Comparison of ENCODE assay signal across 21 mouse cellular contexts in genomic region chr12:113026557-113026956, GRCm38 (mm10). TPM values are rescaled to one million over a fixed set of nuclear protein-coding genes. Genes with fewer than 3 reads are reported as not detected.
DNase-seq lines count a peak whose midpoint lies in the region; ATAC-seq and TF ChIP-seq lines count a peak whose summit lies in the region.
"Had no signal": no experiment of that assay in that cellular context is flagged by ENCODE, and none has a peak within 500 bp of the region (broad histone marks: within the 10 kb centered on the region; RNA-seq: fewer than 3 reads in every experiment).

No protein-coding gene starts in this region.

- no peaks in the 10 kb centered on the region for H3K9me3 ChIP-seq in liver, postnatal 0 days (ENCODE audit: low read length)
- no peaks in the 10 kb centered on the region for H3K9me3 ChIP-seq in liver, embryonic 11.5 days (ENCODE audit: control insufficient read depth, low read length)
- H3K9me3 ChIP-seq: embryonic facial prominence, embryonic 10.5 days; hindbrain, embryonic 10.5 days; kidney, embryonic 15.5 days had no signal

- WGBS in liver, postnatal 0 days (ENCODE audit: insufficient replicate concordance) = 97% methylated on average over 1 of the region's 1 CpGs
- WGBS in liver, embryonic 11.5 days = 97% methylated on average over 1 of the region's 1 CpGs

- no peak overlapping the region for H3K9ac ChIP-seq in liver, postnatal 0 days (replicated peaks)
- H3K9ac ChIP-seq in liver, embryonic 11.5 days (ENCODE audit: low read depth, low read length) = no peak overlapping the region
- H3K9ac ChIP-seq: kidney, embryonic 15.5 days had no signal

- TF ChIP-seq CTCF in liver, postnatal 0 days (IDR thresholded peaks at IDR 0.05; ENCODE audit: low read depth) = peak; percentile 38; the same call in 1 of the 2 replicates
- no peak for TF ChIP-seq CTCF in gastrocnemius, adult 2 months (IDR thresholded peaks at IDR 0.05)

- no peak for ATAC-seq in liver, postnatal 0 days
- ATAC-seq in liver, embryonic 11.5 days (replicated peaks; ENCODE audit: low FRiP score) = no peak
- peak; percentile 31 for ATAC-seq in common myeloid progenitor, adult 5-6 weeks (replicated peaks; ENCODE audit: low read depth, poor library complexity, severe bottlenecking)
- ATAC-seq: forebrain, embryonic 14.5 days had no signal

- peaks cover 19% of the 10 kb centered on the region for H3K4me1 ChIP-seq in liver, postnatal 0 days (ENCODE audit: insufficient read depth)
- peaks cover 16% of the 10 kb centered on the region for H3K4me1 ChIP-seq in liver, embryonic 11.5 days (replicated peaks; ENCODE audit: control insufficient read depth, insufficient read depth, low read length)

- intact Hi-C loops in gastrocnemius, adult 2 months (cut with DNase I) = no loop called here

- no peak overlapping the region for H3K4me2 ChIP-seq in liver, postnatal 0 days (ENCODE audit: low read depth, low read length)
- no peak overlapping the region for H3K4me2 ChIP-seq in liver, embryonic 11.5 days
- H3K4me2 ChIP-seq: kidney, embryonic 15.5 days had no signal

- DNase-seq in liver, postnatal 0 days = no peak
- DNase-seq in liver, embryonic 11.5 days (ENCODE audit: low spot score) = no peak
- DNase-seq in ES-CJ7 (ENCODE audit: low read depth, low spot score) = peak; percentile 21
- DNase-seq in naive thymus-derived CD4-positive, alpha-beta T cell, adult 2 months (ENCODE audit: low read depth) = peak; percentile 41
- DNase-seq in gastrocnemius, adult 2 months = no peak
- DNase-seq in thymus, postnatal 25 days = no peak
- no peak for DNase-seq in kidney, postnatal 25 days
- DNase-seq: adrenal gland, adult 8-10 months; cerebellum, adult 11 months; heart, adult 18-20 months; lung, postnatal 36 days; midbrain, embryonic 14.5 days; right cerebral cortex, postnatal 4 days had no signal

- peaks cover 15% of the 10 kb centered on the region for H3K36me3 ChIP-seq in liver, postnatal 0 days (replicated peaks; ENCODE audit: insufficient read depth, low read length)
- 0 out of 2 replicates have a peak, but pooled peaks cover 4% of the 10 kb centered on the region for H3K36me3 ChIP-seq in liver, embryonic 11.5 days (ENCODE audit: control insufficient read depth, insufficient read depth, low read length)

- no peak for TF ChIP-seq EP300 in liver, postnatal 0 days (IDR thresholded peaks at IDR 0.05; ENCODE audit: low read depth)

- H3K4me3 ChIP-seq in liver, postnatal 0 days (ENCODE audit: low read depth, low read length) = no peak overlapping the region
- no peak overlapping the region for H3K4me3 ChIP-seq in liver, embryonic 11.5 days (ENCODE audit: low read depth, low read length)
- no peak overlapping the region for H3K4me3 ChIP-seq in gastrocnemius, adult 2 months
- H3K4me3 ChIP-seq: embryonic facial prominence, embryonic 10.5 days; hindbrain, embryonic 10.5 days; kidney, embryonic 15.5 days had no signal

- H3K27me3 ChIP-seq in liver, postnatal 0 days (ENCODE audit: insufficient read depth, low read length) = no peaks in the 10 kb centered on the region
- no peaks in the 10 kb centered on the region for H3K27me3 ChIP-seq in liver, embryonic 11.5 days (replicated peaks; ENCODE audit: control insufficient read depth, insufficient read depth, low read length)
- H3K27me3 ChIP-seq: kidney, embryonic 15.5 days had no signal

- no peak overlapping the region for H3K27ac ChIP-seq in liver, postnatal 0 days (ENCODE audit: low read depth)
- H3K27ac ChIP-seq in liver, embryonic 11.5 days (ENCODE audit: low read depth, low read length) = no peak overlapping the region
- H3K27ac ChIP-seq in gastrocnemius, adult 2 months = no peak overlapping the region
- H3K27ac ChIP-seq: embryonic facial prominence, embryonic 10.5 days; kidney, embryonic 15.5 days had no signal

RNA-seq across cellular contexts. Expression of gene Pacs2, which starts 12.2 kb away (rescaled TPM):
- polyA plus RNA-seq in liver, postnatal 0 days (2015; fragmentation: Nextera tagmentation; extraction: Ambion mirVana) = 3.9 and 4.0 TPM in 2 replicates
- polyA plus RNA-seq in liver, embryonic 11.5 days (2014; fragmentation: Nextera tagmentation; extraction: Ambion mirVana) = 11.0 and 11.9 TPM in 2 replicates
- total RNA-seq in common myeloid progenitor, adult 5-6 weeks (2017) = 15.5 and 15.9 TPM in 2 replicates
- total RNA-seq in gastrocnemius, adult 2 months (2021) = 10 to 100 TPM; 35.9 to 41.0 TPM

RNA-seq across cellular contexts. Expression of gene Brf1, which starts 26.1 kb away (rescaled TPM):
- polyA plus RNA-seq in liver, postnatal 0 days (2015; fragmentation: Nextera tagmentation; extraction: Ambion mirVana) = 17.0 and 18.4 TPM in 2 replicates
- 51.8 and 52.9 TPM in 2 replicates for polyA plus RNA-seq in liver, embryonic 11.5 days (2014; fragmentation: Nextera tagmentation; extraction: Ambion mirVana)
- 52.4 and 55.2 TPM in 2 replicates for total RNA-seq in common myeloid progenitor, adult 5-6 weeks (2017)
- total RNA-seq in gastrocnemius, adult 2 months (2021) = 10 to 100 TPM; 20.8 to 21.5 TPM

RNA-seq across cellular contexts. Expression of gene Tex22, which starts 47.7 kb away (rescaled TPM):
- polyA plus RNA-seq in liver, postnatal 0 days (2015; fragmentation: Nextera tagmentation; extraction: Ambion mirVana) = not detected in 2 replicates
- polyA plus RNA-seq in liver, embryonic 11.5 days (2014; fragmentation: Nextera tagmentation; extraction: Ambion mirVana) = not detected in 2 replicates
- total RNA-seq in common myeloid progenitor, adult 5-6 weeks (2017) = not detected in 2 replicates
- total RNA-seq in gastrocnemius, adult 2 months (2021) = not detected
- total RNA-seq: heart, adult 18-20 months had no signal
- polyA plus RNA-seq: embryonic facial prominence, embryonic 10.5 days; forebrain, embryonic 14.5 days; heart, embryonic 16.5 days; hindbrain, embryonic 10.5 days; kidney, embryonic 15.5 days; liver, embryonic 16.5 days; midbrain, embryonic 14.5 days; neural tube, embryonic 11.5 days had no signal

RNA-seq across cellular contexts. Expression of gene Btbd6, which starts 50.3 kb away (rescaled TPM):
- polyA plus RNA-seq in liver, postnatal 0 days (2015; fragmentation: Nextera tagmentation; extraction: Ambion mirVana) = 4.1 and 4.7 TPM in 2 replicates
- polyA plus RNA-seq in liver, embryonic 11.5 days (2014; fragmentation: Nextera tagmentation; extraction: Ambion mirVana) = 12.3 and 12.4 TPM in 2 replicates
- total RNA-seq in common myeloid progenitor, adult 5-6 weeks (2017) = 3.2 and 7.4 TPM in 2 replicates
- total RNA-seq in gastrocnemius, adult 2 months (2021) = 10 to 100 TPM; 13.3 to 20.6 TPM

Comparison
In these comparisons a context has a peak if more than half of its experiments do, and no peak if none do; other contexts are left out.
1. DNase-seq: peak in ES-CJ7 (single experiment) and naive thymus-derived CD4-positive, alpha-beta T cell, adult 2 months (single experiment); none in liver, postnatal 0 days (single experiment), liver, embryonic 11.5 days (single experiment), gastrocnemius, adult 2 months (single experiment), thymus, postnatal 25 days (single experiment) and kidney, postnatal 25 days (0 of 2).